Mouse (Mus musculus): ENCODE data around the gene Fignl2.

DNA sequence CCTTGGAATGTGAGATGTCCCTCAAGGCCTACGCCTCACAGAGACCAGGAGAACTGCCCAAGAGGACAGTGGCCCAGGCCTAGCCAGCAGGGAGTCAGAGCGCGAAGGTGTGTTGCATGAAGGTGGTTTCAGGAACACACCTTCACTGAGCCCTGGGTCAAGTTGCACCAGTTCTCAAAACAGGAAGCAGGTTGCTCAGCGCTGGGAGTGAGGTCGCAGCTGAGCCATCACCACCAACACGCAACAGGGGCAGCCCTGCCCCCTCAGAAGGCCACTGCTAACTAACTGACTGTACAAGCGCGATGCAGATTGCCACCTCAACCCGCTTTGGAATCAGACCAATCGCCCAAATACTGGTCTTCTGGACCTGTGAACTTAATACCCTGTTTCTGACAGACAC lies 6.1 kb upstream of the Fignl2 start:
- no peak for TF ChIP-seq CTCF (IDR thresholded peaks at IDR 0.05; ENCODE audit: borderline replicate concordance, control insufficient read depth, extremely low read depth, insufficient read depth, low read length, poor library complexity)
- no peak for TF ChIP-seq POLR2A (IDR thresholded peaks at IDR 0.05; ENCODE audit: control insufficient read depth, extremely low read depth, insufficient read depth, low read length, poor library complexity)
